Mouse (Mus musculus): Measurements from ENCODE around the gene Ivd.
A peak's percentile ranks its signal among the peaks of the same experiment; 100 is the strongest.

Ivd gene

DNA sequence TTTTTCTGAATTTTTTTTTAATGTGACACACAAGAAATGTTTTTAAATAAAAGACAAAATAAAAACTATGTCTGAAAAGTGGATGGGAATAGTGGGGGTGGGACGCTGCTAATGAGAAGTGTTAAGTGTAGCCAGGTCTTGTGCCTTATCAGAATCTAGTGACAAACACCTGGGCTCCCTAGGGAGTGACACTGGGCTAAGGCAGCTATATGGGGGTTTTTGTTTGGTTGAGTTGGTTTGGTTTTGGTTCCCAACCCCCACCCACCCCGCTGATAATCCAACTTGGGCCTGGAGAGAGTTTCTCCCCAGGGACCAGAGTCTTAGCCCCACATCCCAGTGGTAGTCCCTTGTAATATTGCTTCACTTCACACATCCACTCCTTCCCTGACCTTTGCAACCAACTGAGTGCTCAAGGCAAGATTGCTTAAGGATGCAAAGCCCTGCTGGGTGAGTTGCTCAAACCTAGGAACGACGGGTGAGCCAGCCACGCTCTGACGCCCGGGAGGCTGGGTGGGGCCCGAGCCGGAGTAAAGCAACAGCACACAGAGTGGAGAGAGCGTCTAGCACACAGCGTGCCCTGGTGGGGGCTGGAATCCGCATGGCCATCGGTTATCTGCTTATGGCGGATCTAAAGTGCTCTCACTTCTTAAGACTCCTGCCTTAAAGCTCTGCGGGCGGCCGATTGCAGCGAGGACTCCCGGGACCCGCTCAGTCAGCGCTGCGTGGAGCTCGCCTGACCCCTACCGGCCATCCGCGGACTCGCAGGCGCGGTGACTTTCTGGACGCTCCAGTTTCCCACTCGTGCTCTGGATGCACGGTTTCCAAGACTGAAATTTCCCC, 21.3 kb downstream of the Ivd start:
- peak; percentile 84 for ATAC-seq (ENCODE audit: low TSS enrichment)

DNA sequence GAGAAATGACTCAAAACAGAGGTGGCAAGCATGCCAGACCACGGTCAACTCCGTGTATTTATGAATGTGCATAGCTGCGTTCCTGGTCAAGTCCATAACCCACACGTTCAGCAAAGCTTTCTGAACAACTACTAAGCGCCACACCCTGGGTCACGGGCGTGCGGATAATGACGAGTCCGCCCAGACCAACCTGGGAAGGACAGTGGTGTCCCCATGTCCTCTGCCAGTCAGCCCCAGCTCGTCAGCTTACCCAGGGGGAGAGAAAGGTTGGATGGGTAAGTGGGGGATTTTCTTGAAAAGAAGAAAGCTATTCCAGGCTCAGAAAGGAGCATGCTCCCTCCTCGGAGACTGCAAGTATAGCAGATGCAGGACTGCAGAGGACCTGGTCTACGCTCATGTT, 25.7 kb downstream of the Ivd start:
- no peak for ATAC-seq (ENCODE audit: low TSS enrichment)

DNA sequence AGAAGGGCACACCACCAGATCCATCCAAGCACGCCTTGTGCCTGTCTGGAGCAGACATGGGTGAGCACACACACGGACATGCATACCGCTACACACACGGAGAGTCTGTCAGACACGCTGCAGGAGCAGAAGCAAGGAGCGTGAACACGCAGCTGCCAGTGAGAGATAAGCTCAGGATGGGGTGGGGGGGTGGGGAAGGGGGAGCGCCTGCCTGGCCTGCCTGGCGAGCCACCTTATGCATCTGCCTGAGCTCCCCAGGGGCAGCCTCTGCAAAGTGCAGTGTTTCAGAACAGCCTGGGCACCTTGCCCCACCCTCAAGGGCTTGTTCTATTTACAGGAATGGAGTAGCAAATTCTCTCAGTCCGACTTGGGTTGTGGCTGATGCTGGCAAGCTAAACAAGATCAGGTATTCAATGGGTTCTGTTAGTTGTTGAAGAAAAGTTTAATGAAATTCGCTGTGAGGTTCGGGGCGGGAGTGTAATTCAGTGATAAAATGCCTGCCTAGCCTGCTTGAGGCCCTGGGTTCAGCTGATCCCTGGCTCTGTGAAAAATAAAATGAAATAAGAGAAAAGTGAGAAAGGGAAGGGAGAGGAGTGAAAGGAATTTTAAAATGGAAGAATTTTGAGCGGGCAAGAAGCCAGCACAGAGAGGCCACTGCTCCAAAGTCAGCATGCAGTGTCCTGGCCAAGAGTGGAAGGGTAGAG, 26.2 kb downstream of the Ivd start:
- 0 out of 2 replicates have a peak, but pooled peaks have one; percentile 11 for ATAC-seq (ENCODE audit: low TSS enrichment)

DNA sequence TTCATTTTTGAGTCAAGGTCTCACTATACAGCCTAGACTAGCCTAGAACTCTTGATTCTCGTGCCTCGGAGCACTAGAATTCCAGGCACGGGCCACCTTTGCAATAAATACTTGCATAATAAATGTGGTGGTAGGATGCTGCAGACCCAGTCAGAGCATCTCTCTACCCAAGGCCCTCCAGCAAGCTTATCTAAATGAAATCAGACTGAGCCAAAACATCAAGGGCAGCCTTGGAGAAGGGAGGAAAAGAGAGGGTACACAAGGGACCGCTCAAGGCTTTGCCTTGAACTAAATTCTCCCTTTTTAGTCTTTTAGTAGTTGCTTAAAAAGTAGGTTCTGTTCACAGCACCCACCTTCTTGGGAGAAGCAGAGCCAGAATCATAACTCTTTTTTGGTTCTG, 29.4 kb downstream of the Ivd start:
- ATAC-seq (ENCODE audit: low TSS enrichment), result no peak

DNA sequence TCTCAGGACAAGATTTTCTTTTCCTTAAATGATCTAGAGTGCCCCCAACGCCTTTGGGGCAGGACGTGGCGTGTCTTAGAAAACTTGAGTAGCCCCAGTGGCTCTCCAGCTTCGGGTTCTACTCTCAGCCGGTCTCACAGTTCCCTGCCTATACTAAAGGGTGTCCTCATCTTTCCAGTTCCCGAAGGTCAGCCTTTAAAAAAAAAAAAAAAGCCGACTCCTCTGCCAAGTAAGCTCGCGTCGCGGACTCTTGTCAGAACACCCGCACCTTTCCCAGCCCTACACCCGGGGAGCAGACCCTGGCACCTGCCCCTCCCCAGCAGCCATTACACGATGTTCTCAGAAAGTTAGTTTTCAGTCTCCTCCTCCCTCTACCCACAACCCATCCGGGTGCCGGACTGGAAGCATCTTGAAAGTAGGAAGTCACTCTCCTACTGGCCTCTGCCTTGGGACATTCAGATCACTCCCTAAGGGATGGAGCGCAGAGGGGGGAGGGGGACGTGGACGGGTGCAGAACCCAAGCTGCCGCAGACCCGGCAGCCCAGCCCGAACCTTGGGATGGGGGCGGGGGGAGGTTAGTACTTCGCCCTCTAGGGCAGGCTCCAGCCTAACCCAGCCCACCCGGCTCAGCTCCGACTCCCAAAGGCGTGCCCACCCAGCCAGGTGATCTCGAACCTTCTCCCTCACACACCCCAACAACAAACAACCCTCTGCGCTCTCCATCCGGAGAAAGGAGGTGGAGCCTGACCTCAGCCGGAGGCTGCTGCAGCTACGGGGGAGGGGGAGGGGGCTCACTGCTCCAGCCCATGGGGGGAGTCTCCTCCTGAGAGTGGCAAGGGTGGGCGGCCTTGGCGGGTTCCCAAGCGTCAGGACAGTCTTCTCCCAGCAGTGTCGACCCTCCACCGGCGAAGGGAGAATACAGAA, 34.5 kb downstream of the Ivd start:
- no peak for ATAC-seq (ENCODE audit: low TSS enrichment)

DNA sequence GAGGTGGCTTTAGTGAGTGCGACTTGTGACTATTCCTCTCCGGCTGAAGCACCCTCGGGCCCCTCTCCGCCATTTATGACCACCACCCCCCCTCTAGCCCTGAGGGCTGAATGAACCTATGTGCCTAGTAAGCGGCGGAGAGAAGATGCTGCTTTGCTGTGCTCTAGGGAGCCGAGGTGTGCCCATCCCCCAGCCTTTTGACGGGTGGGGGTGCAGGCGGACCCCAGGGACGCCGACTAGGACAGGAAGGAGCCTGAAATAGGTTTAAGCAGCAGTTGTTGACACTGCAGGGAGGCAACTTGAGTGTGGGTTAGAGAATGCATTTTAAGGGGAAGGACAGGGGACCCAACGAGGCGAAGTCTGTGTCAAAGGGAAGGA, 35.1 kb downstream of the Ivd start:
- ATAC-seq (ENCODE audit: low TSS enrichment), result no peak

DNA sequence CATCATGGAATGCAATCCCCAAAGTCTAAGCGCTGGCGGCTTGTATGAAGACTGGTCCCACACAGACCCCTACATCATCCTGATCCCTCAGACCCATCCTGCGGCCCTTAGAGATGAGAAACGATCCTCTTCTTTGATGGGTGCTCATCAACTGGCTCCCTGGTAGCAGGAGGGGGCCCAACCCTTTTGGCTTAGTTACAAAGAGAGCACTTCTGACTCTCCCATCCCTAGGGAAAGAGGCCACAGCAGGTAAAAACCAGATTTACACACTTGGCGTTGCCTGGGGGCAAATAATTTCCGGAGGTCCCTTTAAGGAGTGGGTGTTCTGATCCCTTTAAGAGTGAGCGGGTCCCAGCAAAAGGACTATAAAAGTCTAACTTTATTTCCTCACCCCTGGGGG, 35.6 kb downstream of the Ivd start:
- ATAC-seq (ENCODE audit: low TSS enrichment), result no peak

DNA sequence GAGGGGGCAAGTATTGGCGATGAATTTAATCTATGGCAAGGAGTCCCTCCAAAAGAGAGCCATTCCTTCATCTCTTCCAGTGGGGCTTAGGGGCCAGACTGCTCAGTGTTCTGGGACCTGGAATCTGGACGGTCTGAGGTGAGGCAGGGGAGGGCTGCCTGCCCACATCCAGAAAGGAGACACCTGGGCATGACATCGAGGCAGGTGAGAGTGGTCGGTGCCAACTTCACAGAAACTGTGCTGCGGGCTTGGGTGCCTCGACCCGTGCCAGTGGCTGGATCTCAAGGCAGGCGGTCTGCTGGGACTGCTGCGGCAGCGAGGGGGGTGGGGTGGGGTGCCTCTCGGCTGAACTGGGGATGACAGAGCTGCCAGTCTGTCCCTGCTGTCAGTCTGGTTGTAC, 36.1 kb downstream of the Ivd start:
- ATAC-seq (ENCODE audit: low TSS enrichment), result no peak

DNA sequence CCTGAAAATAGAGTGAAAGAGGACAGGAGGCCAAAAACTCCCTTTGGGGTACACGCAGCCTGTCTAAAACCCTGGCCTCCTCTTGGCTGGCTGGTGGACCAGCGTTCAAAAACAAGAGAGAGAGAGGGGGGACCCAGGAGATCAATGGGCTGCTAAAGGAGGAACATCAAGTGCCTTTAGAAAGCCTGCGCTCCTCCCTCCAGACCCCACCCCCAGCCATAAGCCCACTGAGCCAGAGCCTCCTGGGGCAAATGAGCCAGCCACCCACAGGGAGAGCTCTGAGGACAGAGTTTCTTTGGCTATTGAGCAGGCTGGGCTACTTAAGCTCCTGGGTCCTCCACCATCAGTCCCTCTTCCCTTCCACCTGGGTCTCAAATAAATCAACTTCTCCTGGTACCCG, 37.0 kb downstream of the Ivd start:
- no peak for ATAC-seq (ENCODE audit: low TSS enrichment)

DNA sequence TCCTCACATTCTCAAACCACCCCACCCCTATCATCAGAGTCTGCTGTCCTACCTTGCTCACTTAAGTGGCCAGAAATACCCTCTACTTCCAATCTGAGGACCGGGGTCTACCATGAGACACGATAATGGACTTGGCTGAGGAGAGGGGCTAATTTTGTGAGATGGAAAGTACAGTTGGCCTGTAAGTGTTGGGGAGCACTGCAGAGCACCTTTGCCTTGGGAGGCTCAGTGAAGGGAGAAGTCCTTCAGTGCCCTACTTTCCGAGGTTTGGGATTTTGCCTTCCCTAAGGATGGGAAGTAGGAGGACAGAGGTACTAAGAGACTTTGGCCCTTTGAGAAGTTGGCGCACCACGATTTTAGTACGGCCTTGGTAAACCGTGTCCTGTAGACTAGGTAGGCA, 37.6 kb downstream of the Ivd start:
- no peak for ATAC-seq (ENCODE audit: low TSS enrichment)

DNA sequence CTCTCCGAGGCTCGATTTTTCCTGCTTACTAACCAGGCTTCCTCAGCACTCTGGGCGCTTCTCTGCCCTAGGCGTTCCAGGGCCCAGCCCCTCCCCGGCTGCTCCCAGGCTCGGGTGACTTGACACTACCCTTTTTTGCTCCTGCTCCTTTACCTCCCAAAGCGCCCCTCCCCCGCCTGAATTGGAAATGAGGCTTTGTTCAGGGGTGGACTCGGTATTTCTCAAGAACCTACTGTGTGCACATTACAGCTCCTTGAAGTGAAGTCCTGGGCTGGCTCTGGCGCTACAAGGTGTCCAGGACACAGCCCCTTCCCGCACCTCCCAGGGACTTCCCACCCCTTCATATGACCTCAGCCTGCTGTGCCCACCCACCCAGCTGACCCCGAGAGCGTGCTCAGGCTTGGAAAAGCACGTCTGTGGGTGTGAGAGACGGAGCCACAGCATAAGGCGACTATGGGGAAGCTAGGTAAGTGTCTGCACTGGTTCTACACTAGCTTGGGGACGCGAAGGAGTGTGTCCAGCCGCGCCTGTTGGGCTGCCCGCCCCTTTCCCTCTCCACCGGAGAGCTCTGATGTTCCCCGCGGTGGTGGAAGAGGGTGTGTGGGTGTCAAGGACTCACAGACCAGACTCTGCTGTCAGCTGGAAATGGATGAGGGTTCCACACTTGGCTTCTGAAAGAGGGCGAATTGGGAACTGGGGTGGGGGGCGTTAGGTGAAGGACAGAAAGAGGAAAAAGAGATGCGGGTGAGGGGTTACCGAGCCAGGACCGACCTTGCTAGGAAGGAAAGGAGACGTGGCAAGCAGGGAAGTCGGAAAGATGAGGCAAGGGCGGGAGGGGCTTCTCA, 38.4 kb downstream of the Ivd start, which contains the start of gene Bahd1:
Gene Bahd1, plus strand, starts transcription at position 397 of the 845 bp plus-strand sequence.
- ATAC-seq (ENCODE audit: low TSS enrichment), result peak; percentile 28

DNA sequence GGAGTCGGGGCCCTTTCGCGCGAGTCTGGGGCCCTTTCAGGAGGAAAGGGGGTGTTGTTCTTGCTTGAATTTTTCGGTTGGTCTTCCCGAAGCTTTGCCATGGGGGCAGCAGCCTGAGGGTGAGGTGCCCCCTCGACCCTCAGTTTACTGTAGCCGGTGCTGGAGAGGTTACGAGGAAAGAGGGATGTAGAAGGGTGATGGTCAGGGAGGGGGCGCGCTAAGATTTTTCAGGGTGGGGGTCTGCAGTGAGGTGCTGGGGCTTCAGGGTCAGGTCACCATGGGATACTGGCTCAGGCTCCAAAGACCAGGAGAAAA, 39.0 kb downstream of the Ivd start:
- ATAC-seq (ENCODE audit: low TSS enrichment), result no peak

DNA sequence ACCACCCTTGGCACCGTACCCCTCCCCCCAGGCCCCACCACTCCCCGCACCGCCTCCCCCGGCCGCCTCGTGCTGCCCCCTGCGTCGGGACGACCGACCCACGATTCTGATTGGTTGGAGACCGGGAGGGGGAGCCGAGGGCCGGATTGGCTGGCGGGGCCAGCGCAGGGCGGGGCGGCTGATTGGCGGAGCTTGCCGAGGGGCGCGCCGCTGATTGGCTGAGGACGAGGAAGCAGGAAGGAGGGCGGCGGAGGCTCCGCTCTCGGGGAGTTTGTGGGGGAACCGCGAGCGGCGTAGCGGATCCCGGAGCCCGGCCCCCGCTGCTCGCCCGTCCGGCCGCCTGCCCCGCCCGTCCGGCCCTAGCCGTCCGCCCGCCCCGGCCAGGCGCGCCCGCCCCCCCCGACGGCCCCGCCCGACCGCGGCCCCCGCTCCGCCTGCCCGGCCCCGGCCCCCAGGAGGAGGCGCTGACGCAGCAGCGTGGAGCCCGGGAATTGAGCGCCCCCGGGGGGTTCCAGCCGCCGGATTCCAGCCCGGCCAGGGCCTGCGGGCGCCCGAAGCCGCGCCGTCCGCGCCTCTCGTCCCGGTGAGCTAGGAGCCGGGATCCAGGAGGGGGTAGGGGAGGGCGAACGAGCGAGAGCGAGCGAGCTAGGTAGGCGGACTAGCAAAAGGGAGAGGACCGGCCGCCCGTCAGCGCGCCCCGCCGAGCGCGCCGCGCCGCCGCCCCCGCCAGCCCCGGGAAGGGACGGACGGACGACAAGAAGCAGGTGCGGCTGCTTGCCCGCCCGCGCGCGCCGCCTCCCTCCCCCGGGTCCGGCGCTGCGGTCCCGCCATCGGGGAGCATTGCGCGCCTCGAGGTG, 39.6 kb downstream of the Ivd start:
- peak; percentile 82 for ATAC-seq (ENCODE audit: low TSS enrichment)

DNA sequence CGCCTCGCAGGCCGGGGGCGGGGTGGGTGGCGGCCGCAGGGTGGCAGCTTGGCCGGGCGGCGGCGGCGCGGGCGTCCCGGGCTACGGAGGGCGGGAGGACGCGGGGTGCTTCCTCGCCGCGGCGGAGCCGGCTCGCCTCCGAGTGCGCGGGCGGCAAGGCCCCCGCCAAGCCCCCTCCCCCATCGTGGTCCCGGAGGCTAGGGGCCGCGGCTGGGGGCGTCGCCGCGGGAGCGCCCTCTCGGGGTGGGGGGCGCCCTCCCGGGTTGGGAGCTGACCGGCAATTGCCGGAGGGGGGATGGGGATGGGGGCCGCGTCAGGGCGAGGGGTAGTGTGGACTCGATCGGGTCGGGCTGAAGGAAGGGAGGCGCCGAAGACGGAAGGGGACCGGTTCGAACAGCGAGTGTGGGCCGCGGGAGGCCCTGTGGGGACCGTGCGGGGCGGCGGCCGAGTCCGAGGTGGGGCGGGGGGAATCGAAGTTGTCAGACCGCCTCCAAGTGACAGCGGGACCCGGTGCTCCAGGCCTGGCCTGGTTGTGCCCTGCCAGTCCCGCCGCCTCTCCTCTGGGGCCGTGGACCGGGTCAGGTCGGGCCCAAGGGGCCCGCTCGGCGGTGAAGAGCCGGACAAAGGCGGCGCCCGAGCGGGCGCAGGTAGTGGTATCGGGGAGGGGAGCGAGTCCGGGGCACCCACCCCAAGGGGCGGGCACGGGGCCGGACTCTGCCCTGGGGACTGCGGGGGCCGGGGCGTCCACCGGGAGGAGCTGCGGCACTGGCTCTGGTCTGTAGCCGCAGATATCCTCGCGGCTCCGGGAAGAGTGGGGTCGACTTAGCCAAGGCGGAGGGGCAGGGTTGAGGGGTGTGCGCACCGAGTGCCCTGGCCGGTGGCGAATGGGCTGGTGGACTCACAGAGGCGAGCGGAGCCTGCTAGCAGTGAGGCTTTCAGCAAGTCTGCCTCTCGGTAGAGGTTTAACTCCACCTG, 40.6 kb downstream of the Ivd start:
- no peak for ATAC-seq (ENCODE audit: low TSS enrichment)

DNA sequence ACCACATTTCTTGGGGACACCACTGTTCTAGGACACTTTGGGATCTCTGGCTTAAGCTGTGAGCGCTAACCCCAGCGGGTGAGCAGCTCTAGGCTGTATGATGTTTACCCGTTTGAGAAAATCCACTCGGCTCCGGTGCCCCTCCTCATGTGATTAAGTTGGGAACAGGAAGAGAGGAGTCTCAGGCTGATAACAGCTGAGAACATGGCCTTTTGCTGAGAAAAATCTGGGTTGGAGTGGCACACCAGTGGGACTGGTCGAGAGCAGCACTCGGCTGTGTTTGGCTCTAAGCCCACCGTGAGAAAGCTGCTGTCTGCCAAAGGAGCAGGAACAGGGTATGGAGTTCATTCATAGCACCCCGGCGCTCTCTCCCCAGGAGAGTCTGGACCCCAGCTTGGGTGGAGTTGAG, 41.6 kb downstream of the Ivd start:
- ATAC-seq (ENCODE audit: low TSS enrichment), result no peak

DNA sequence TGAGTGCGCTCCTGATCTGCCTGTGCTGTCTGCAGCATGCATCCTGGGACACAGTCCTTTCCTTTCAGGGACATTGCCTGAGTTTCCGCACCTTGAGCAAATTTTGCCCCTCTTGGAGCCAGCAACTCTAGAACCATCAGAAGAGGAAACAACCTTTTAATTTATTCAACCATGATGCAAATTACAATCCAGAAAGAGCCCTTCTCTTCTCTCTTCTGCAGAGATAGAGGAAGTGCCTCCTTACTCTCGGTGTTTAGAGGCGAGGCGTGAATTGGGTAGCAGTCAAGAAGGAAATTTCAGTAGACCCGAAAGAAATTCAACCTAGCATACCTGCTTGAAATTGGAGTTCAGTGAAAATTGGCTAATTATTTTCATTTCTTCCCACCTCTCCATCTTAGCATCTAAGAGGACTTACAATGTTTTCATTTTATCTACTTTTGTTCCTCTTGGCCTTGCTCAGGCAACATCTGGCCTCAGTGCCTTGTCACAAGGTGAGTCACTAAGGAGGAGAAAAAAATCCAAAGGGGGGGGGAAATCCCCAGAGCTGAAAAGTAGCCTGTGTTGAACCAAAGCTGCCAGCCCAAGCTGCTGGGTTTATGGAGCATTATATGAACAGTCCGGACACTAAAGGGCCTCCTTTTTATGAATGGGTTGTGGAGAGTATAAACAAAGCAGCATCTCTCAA, 43.8 kb downstream of the Ivd start:
- no peak for ATAC-seq (ENCODE audit: low TSS enrichment)

DNA sequence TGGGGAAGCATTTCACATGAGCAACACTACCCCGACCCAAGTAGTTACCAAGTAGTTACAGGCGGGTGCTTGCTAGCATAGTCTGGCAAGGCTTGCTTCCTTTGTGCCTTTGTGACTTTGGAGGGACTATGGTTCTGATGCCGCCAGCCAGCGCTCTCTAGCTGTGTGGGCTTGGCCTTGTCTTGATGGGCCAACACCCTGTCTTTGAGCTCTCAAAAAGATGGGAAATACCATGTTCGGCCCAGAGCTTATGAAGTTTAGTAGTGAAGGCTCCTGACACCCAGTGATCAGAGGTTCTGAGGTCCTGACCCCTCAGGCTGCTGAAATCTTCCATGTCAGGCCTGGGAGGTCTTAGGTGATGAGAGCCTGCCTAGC, 44.4 kb downstream of the Ivd start:
- no peak for ATAC-seq (ENCODE audit: low TSS enrichment)

DNA sequence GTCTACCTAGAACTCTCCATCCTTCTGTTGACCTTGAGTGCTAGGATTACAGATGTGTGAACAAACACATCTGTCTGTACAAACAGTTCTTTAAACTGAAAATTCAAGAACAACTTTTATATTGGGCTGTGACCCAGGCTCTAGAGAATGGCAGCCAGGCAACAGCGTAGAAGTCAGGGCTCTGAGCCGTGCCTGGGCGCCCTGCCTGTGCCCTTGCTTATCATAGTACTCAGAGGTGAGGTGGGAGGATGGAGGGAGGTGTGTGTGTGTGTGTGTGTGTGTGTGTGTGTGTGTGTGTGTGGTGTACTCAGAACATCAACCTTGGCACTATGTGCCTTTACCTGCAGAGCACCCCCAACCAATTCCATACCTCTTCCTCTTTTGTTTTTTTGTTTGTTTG, 46.0 kb downstream of the Ivd start:
- ATAC-seq (ENCODE audit: low TSS enrichment), result no peak

DNA sequence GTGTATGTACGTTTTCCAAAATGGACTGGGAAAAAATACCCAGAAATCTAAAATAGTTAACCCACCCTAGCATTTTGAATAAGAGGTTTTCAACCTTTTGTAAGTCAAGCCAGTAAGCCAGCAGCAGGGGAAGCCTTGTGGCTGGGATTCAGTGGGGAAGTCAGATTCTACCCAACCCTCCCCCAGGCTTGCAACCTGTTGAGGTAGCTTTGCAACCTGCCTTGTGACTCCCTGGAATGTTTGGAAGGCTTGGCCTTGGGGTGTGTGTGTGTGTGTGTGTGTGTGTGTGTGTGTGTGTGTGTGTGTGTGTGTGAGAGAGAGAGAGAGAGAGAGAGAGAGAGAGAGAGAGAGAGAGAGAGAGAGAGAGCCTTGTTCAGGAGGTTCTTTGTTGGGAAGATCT, 47.4 kb downstream of the Ivd start:
- ATAC-seq (ENCODE audit: low TSS enrichment), result no peak
